Mouse (Mus musculus): ENCODE data around the gene Psmc3. TPM values are rescaled to one million over a fixed set of nuclear protein-coding genes. Genes with fewer than 3 reads are reported as not detected.

Psmc3 gene
- polyA plus RNA-seq, 1 experiment from 2014 or later: 301 TPM

GRCm38 (mm10) chr2:91085494-91086391 lies 31.9 kb downstream of the Psmc3 start:
- Histone ChIP-seq H3K27ac (no peak overlapping the region), H3K4me3 (replicated peaks) (no peak overlapping the region), H3K36me3 (replicated peaks) (no peaks in the 10 kb centered on the region), H3K9me3 (no peaks in the 10 kb centered on the region), H3K4me1 (0 out of 2 replicates have a peak, but pooled peaks cover 4% of the 10 kb centered on the region), H3K4me2 (no peak overlapping the region), H3K27me3 (no peaks in the 10 kb centered on the region), H3K9ac (no peak overlapping the region)
- ATAC-seq (ENCODE audit: low FRiP score): no peak
- WGBS: 84% methylated on average over 14 of the region's 14 CpGs

GRCm38 (mm10) chr2:91086392-91087237 lies 32.8 kb downstream of the Psmc3 start:
- 54% methylated on average over 9 of the region's 9 CpGs for WGBS
- Histone ChIP-seq H3K9ac (no peak overlapping the region), H3K4me1 (0 out of 2 replicates have a peak, but pooled peaks cover 4% of the 10 kb centered on the region)

GRCm38 (mm10) chr2:91087453-91087852 lies 33.6 kb downstream of the Psmc3 start:
- H3K4me1 ChIP-seq: 0 out of 2 replicates have a peak, but pooled peaks cover 4% of the 10 kb centered on the region
- H3K27me3 ChIP-seq: no peaks in the 10 kb centered on the region
- no peak overlapping the region for H3K4me3 ChIP-seq (replicated peaks)
- WGBS: 87% methylated on average over 9 of the region's 9 CpGs
- H3K9ac ChIP-seq: no peak overlapping the region
- no peaks in the 10 kb centered on the region for H3K36me3 ChIP-seq (replicated peaks)
- no peak overlapping the region for H3K27ac ChIP-seq
- H3K4me2 ChIP-seq: no peak overlapping the region
- ATAC-seq (ENCODE audit: low FRiP score): no peak
- H3K9me3 ChIP-seq: no peaks in the 10 kb centered on the region

More at GRCm38 (mm10) chr2:91086392-91087237, 32.8 kb downstream of the Psmc3 start:
- no peak overlapping the region for H3K27ac ChIP-seq
- no peaks in the 10 kb centered on the region for H3K27me3 ChIP-seq
- H3K36me3 ChIP-seq (replicated peaks): no peaks in the 10 kb centered on the region
- H3K9me3 ChIP-seq: no peaks in the 10 kb centered on the region
- ATAC-seq (ENCODE audit: low FRiP score): no peak
- H3K4me2 ChIP-seq: no peak overlapping the region
- H3K4me3 ChIP-seq (replicated peaks): no peak overlapping the region

GRCm38 (mm10) chr2:91088987-91089386 lies 35.2 kb downstream of the Psmc3 start:
- no peak for ATAC-seq (ENCODE audit: low FRiP score)
- H3K27ac ChIP-seq: no peak overlapping the region
- no peaks in the 10 kb centered on the region for H3K9me3 ChIP-seq
- H3K9ac ChIP-seq: no peak overlapping the region
- no peak overlapping the region for H3K4me3 ChIP-seq (replicated peaks)
- no peaks in the 10 kb centered on the region for H3K36me3 ChIP-seq (replicated peaks)
- no peak overlapping the region for H3K4me2 ChIP-seq
- H3K27me3 ChIP-seq: no peaks in the 10 kb centered on the region
- H3K4me1 ChIP-seq: 0 out of 2 replicates have a peak, but pooled peaks cover 4% of the 10 kb centered on the region
- WGBS: 84% methylated on average over 9 of the region's 9 CpGs

GRCm38 (mm10) chr2:91090208-91090607 lies 36.4 kb downstream of the Psmc3 start:
- H3K4me3 ChIP-seq (replicated peaks): no peak overlapping the region
- no peaks in the 10 kb centered on the region for H3K27me3 ChIP-seq
- H3K9me3 ChIP-seq: no peaks in the 10 kb centered on the region
- no peak overlapping the region for H3K9ac ChIP-seq
- no peak overlapping the region for H3K4me2 ChIP-seq
- 0 out of 2 replicates have a peak, but pooled peaks cover 4% of the 10 kb centered on the region for H3K4me1 ChIP-seq
- no peak for ATAC-seq (ENCODE audit: low FRiP score)
- 75% methylated on average over 6 of the region's 6 CpGs for WGBS
- H3K36me3 ChIP-seq (replicated peaks): no peaks in the 10 kb centered on the region
- H3K27ac ChIP-seq: no peak overlapping the region

GRCm38 (mm10) chr2:91090827-91091226 lies 37.0 kb downstream of the Psmc3 start:
- ATAC-seq (ENCODE audit: low FRiP score): no peak
- H3K27ac ChIP-seq: no peak overlapping the region

GRCm38 (mm10) chr2:91096524-91096923 lies 42.7 kb downstream of the Psmc3 start:
- no peak for ATAC-seq (ENCODE audit: low FRiP score)
- 79% methylated on average over 14 of the region's 14 CpGs for WGBS
- Histone ChIP-seq H3K4me3 (replicated peaks) (no peak overlapping the region), H3K4me1 (no peaks in the 10 kb centered on the region), H3K36me3 (replicated peaks) (no peaks in the 10 kb centered on the region), H3K27me3 (no peaks in the 10 kb centered on the region), H3K9me3 (no peaks in the 10 kb centered on the region), H3K4me2 (no peak overlapping the region), H3K27ac (no peak overlapping the region), H3K9ac (no peak overlapping the region)

More at GRCm38 (mm10) chr2:91090827-91091226, 37.0 kb downstream of the Psmc3 start:
- Histone ChIP-seq H3K4me1 (0 out of 2 replicates have a peak, but pooled peaks cover 4% of the 10 kb centered on the region), H3K27me3 (no peaks in the 10 kb centered on the region), H3K9ac (no peak overlapping the region), H3K4me3 (replicated peaks) (no peak overlapping the region), H3K9me3 (no peaks in the 10 kb centered on the region), H3K4me2 (no peak overlapping the region), H3K36me3 (replicated peaks) (no peaks in the 10 kb centered on the region)
- WGBS: 84% methylated on average over 6 of the region's 6 CpGs

- WGBS: 89% methylated on average over 10 of the region's 10 CpGs
- H3K27ac ChIP-seq: no peak overlapping the region
- ATAC-seq (ENCODE audit: low FRiP score): no peak
These were observed 43.2 kb downstream of the Psmc3 start for GRCm38 (mm10) chr2:91097015-91097414.

GRCm38 (mm10) chr2:91098156-91098555 lies 44.3 kb downstream of the Psmc3 start:
- Histone ChIP-seq H3K4me2 (no peak overlapping the region), H3K9me3 (no peaks in the 10 kb centered on the region), H3K9ac (no peak overlapping the region), H3K36me3 (replicated peaks) (no peaks in the 10 kb centered on the region), H3K27me3 (no peaks in the 10 kb centered on the region), H3K27ac (no peak overlapping the region), H3K4me1 (no peaks in the 10 kb centered on the region), H3K4me3 (replicated peaks) (no peak overlapping the region)
- no peak for ATAC-seq (ENCODE audit: low FRiP score)
- 90% methylated on average over 2 of the region's 2 CpGs for whole genome bisulfite sequencing

More at GRCm38 (mm10) chr2:91097015-91097414, 43.2 kb downstream of the Psmc3 start:
- Histone ChIP-seq H3K27me3 (no peaks in the 10 kb centered on the region), H3K4me1 (no peaks in the 10 kb centered on the region), H3K36me3 (replicated peaks) (no peaks in the 10 kb centered on the region), H3K4me3 (replicated peaks) (no peak overlapping the region), H3K9ac (no peak overlapping the region), H3K9me3 (no peaks in the 10 kb centered on the region), H3K4me2 (no peak overlapping the region)

GRCm38 (mm10) chr2:91101124-91101740 lies 47.4 kb downstream of the Psmc3 start:
- Histone ChIP-seq H3K4me3 (replicated peaks) (no peak overlapping the region), H3K4me1 (no peaks in the 10 kb centered on the region), H3K4me2 (no peak overlapping the region), H3K36me3 (replicated peaks) (no peaks in the 10 kb centered on the region), H3K9me3 (no peaks in the 10 kb centered on the region), H3K27ac (no peak overlapping the region), H3K27me3 (no peaks in the 10 kb centered on the region), H3K9ac (no peak overlapping the region)
- WGBS: 18% methylated on average over 7 of the region's 7 CpGs
- ATAC-seq (ENCODE audit: low FRiP score): peak; percentile 78

GRCm38 (mm10) chr2:91108156-91108555 lies 54.3 kb downstream of the Psmc3 start:
- Histone ChIP-seq H3K4me2 (no peak overlapping the region), H3K9me3 (no peaks in the 10 kb centered on the region), H3K36me3 (replicated peaks) (no peaks in the 10 kb centered on the region), H3K4me1 (no peaks in the 10 kb centered on the region), H3K27ac (no peak overlapping the region), H3K27me3 (0 out of 2 replicates have a peak, but pooled peaks cover 3% of the 10 kb centered on the region), H3K9ac (no peak overlapping the region), H3K4me3 (replicated peaks) (no peak overlapping the region)
- 88% methylated on average over 3 of the region's 3 CpGs for WGBS
- ATAC-seq (ENCODE audit: low FRiP score): no peak

GRCm38 (mm10) chr2:91109241-91109640 lies 55.4 kb downstream of the Psmc3 start:
- no peak overlapping the region for H3K27ac ChIP-seq
- 0 out of 2 replicates have a peak, but pooled peaks cover 10% of the 10 kb centered on the region for H3K27me3 ChIP-seq

More at GRCm38 (mm10) chr2:91109241-91109640, 55.4 kb downstream of the Psmc3 start:
- Histone ChIP-seq H3K9ac (no peak overlapping the region), H3K9me3 (no peaks in the 10 kb centered on the region), H3K4me2 (no peak overlapping the region), H3K36me3 (replicated peaks) (no peaks in the 10 kb centered on the region), H3K4me1 (no peaks in the 10 kb centered on the region), H3K4me3 (replicated peaks) (no peak overlapping the region)
- 82% methylated on average over 5 of the region's 5 CpGs for WGBS
- no peak for ATAC-seq (ENCODE audit: low FRiP score)
